ENCODE assay signal across 8 mouse cellular contexts in genomic region chr19:47936938-47937337, GRCm38 (mm10). TPM values are rescaled to one million over a fixed set of nuclear protein-coding genes. Genes with fewer than 3 reads are reported as not detected.
DNase-seq lines count a peak whose midpoint lies in the region; ATAC-seq and TF ChIP-seq lines count a peak whose summit lies in the region.

No protein-coding gene starts in this region.

- H3K4me3 ChIP-seq in liver, embryonic 11.5 days (ENCODE audit: low read depth, low read length), result no peak overlapping the region
- no peak overlapping the region for H3K4me3 ChIP-seq in liver, embryonic 14.5 days (ENCODE audit: insufficient read depth in 1 of 2, low read depth in 2 of 2, low read length in 2 of 2)
- no peak overlapping the region for H3K4me3 ChIP-seq in stomach, embryonic 14.5 days (ENCODE audit: low read depth, low read length)

- no peak overlapping the region for H3K9ac ChIP-seq in liver, embryonic 11.5 days (ENCODE audit: low read depth, low read length)
- H3K9ac ChIP-seq in liver, embryonic 14.5 days (replicated peaks), result no peak overlapping the region
- H3K9ac ChIP-seq in stomach, embryonic 14.5 days (replicated peaks; ENCODE audit: low read depth, low read length), result no peak overlapping the region

- no peaks in the 10 kb centered on the region for H3K36me3 ChIP-seq in liver, embryonic 11.5 days (ENCODE audit: control insufficient read depth, insufficient read depth, low read length)
- H3K36me3 ChIP-seq in liver, embryonic 14.5 days (replicated peaks; ENCODE audit: control insufficient read depth, insufficient read depth, low read depth), result no peaks in the 10 kb centered on the region
- no peaks in the 10 kb centered on the region for H3K36me3 ChIP-seq in stomach, embryonic 14.5 days (ENCODE audit: control insufficient read depth, insufficient read depth, low read length)

- no peak for TF ChIP-seq EP300 in liver, embryonic 14.5 days (IDR thresholded peaks at IDR 0.05; ENCODE audit: low read depth)

- H3K4me1 ChIP-seq in liver, embryonic 11.5 days (replicated peaks; ENCODE audit: control insufficient read depth, insufficient read depth, low read length), result 0 out of 2 replicates have a peak, but pooled peaks cover 3% of the 10 kb centered on the region
- H3K4me1 ChIP-seq in liver, embryonic 14.5 days (replicated peaks; ENCODE audit: control insufficient read depth in 2 of 2, insufficient read depth in 2 of 2, low read length in 1 of 2), result no peaks in the 10 kb centered on the region; a peak in 1 of 4 replicates
- H3K4me1 ChIP-seq in stomach, embryonic 14.5 days (ENCODE audit: control insufficient read depth, insufficient read depth, low read length), result no peaks in the 10 kb centered on the region

- H3K9me3 ChIP-seq in liver, embryonic 11.5 days (ENCODE audit: control insufficient read depth, low read length), result no peaks in the 10 kb centered on the region
- no peaks in the 10 kb centered on the region for H3K9me3 ChIP-seq in liver, embryonic 14.5 days (ENCODE audit: control insufficient read depth, low read length)
- no peaks in the 10 kb centered on the region for H3K9me3 ChIP-seq in stomach, embryonic 14.5 days (ENCODE audit: control insufficient read depth, low read depth, low read length)

- ATAC-seq in liver, embryonic 11.5 days (replicated peaks; ENCODE audit: low FRiP score), result no peak
- ATAC-seq in granulocyte monocyte progenitor cell, adult 5-6 weeks (replicated peaks; ENCODE audit: poor library complexity, severe bottlenecking), result peak; percentile 63
- no peak for ATAC-seq in liver, embryonic 14.5 days (ENCODE audit: insufficient read depth)
- ATAC-seq in stomach, embryonic 14.5 days (ENCODE audit: insufficient number of reproducible peaks, insufficient read depth, low FRiP score, low read depth), result no peak
- no peak for ATAC-seq in inflammation-experienced regulatory T-cells, adult 6 months

- whole genome bisulfite sequencing in liver, embryonic 11.5 days, result 58% methylated on average over 9 of the region's 9 CpGs
- WGBS in liver, embryonic 14.5 days (ENCODE audit: insufficient replicate concordance), result 32% methylated on average over 9 of the region's 9 CpGs
- WGBS in stomach, embryonic 14.5 days, result 69% methylated on average over 9 of the region's 9 CpGs

- H3K27me3 ChIP-seq in liver, embryonic 11.5 days (replicated peaks; ENCODE audit: control insufficient read depth, insufficient read depth, low read length), result peaks cover 15% of the 10 kb centered on the region
- H3K27me3 ChIP-seq in liver, embryonic 14.5 days (ENCODE audit: control insufficient read depth, insufficient read depth, low read length), result peaks cover 14% of the 10 kb centered on the region
- H3K27me3 ChIP-seq in stomach, embryonic 14.5 days (ENCODE audit: control insufficient read depth, insufficient read depth, low read length), result no peaks in the 10 kb centered on the region; the same call in 1 of the 2 replicates

- peak overlapping the region; percentile 70 for H3K4me2 ChIP-seq in liver, embryonic 11.5 days
- H3K4me2 ChIP-seq in liver, embryonic 14.5 days (ENCODE audit: low read depth), result peak overlapping the region; percentile 40
- peak overlapping the region; percentile 46 for H3K4me2 ChIP-seq in stomach, embryonic 14.5 days (replicated peaks; ENCODE audit: low read depth, low read length)

- TF ChIP-seq CTCF in liver, embryonic 14.5 days (IDR thresholded peaks at IDR 0.05; ENCODE audit: low read depth), result no peak

- H3K27ac ChIP-seq in liver, embryonic 11.5 days (ENCODE audit: low read depth, low read length), result no peak overlapping the region
- H3K27ac ChIP-seq in liver, embryonic 14.5 days, result no peak overlapping the region
- H3K27ac ChIP-seq in stomach, embryonic 14.5 days (ENCODE audit: low read length), result no peak overlapping the region

- DNase-seq in liver, embryonic 11.5 days (ENCODE audit: low spot score), result no peak
- DNase-seq in liver, result no peak
- no peak for DNase-seq in liver, embryonic 14.5 days (ENCODE audit: low read depth in 3 of 3, low spot score in 3 of 3)
- DNase-seq in left cerebral cortex, adult 9 months (ENCODE audit: low spot score in 2 of 2), result no peak
- no peak for DNase-seq in urinary bladder, postnatal 14 days (ENCODE audit: low spot score)

RNA-seq across cellular contexts. Expression of gene Cfap58, which starts 0.5 kb away (rescaled TPM):
- 0.04 TPM in 1 of 2 replicates, not detected in the other for polyA plus RNA-seq in liver, embryonic 11.5 days (2014; fragmentation: Nextera tagmentation; extraction: Ambion mirVana)
- total RNA-seq in granulocyte monocyte progenitor cell, adult 5-6 weeks (2014; fragmentation: Nextera tagmentation), result not detected in 2 replicates
- total RNA-seq in granulocyte monocyte progenitor cell, adult 5-6 weeks (2017), result not detected in 2 replicates
- not detected in 2 replicates for polyA plus RNA-seq in liver, embryonic 14.5 days (2012; rRNA removed)
- polyA plus RNA-seq in liver, embryonic 14.5 days (2014; fragmentation: Nextera tagmentation; extraction: Ambion mirVana), result not detected in 2 replicates
- not detected in 2 replicates for polyA plus RNA-seq in stomach, embryonic 14.5 days (2014; fragmentation: Nextera tagmentation; extraction: Ambion mirVana)
- not detected for polyA plus RNA-seq in inflammation-experienced regulatory T-cells, adult 6 months (2017; shearing (Covaris generic))

RNA-seq across cellular contexts. Expression of gene Itprip, which starts 17.8 kb away (rescaled TPM):
- 9.2 and 9.8 TPM in 2 replicates for polyA plus RNA-seq in liver, embryonic 11.5 days (2014; fragmentation: Nextera tagmentation; extraction: Ambion mirVana)
- 18.2 and 19.1 TPM in 2 replicates for total RNA-seq in granulocyte monocyte progenitor cell, adult 5-6 weeks (2014; fragmentation: Nextera tagmentation)
- 15.8 and 16.7 TPM in 2 replicates for total RNA-seq in granulocyte monocyte progenitor cell, adult 5-6 weeks (2017)
- polyA plus RNA-seq in liver, embryonic 14.5 days (2012; rRNA removed), result 1.9 and 2.0 TPM in 2 replicates
- 2.2 and 2.5 TPM in 2 replicates for polyA plus RNA-seq in liver, embryonic 14.5 days (2014; fragmentation: Nextera tagmentation; extraction: Ambion mirVana)
- polyA plus RNA-seq in stomach, embryonic 14.5 days (2014; fragmentation: Nextera tagmentation; extraction: Ambion mirVana), result 9.3 and 11.0 TPM in 2 replicates
- 10 to 100 TPM in 1 of 3 experiments, 1 to 10 TPM in 2; 7.8 to 10.4 (median 8.0) TPM for polyA plus RNA-seq in inflammation-experienced regulatory T-cells, adult 6 months (2017; shearing (Covaris generic))

RNA-seq across cellular contexts. Expression of gene Cfap43, which starts 17.9 kb away (rescaled TPM):
- 0.04 TPM in 1 of 2 replicates, not detected in the other for polyA plus RNA-seq in liver, embryonic 11.5 days (2014; fragmentation: Nextera tagmentation; extraction: Ambion mirVana)
- total RNA-seq in granulocyte monocyte progenitor cell, adult 5-6 weeks (2014; fragmentation: Nextera tagmentation), result not detected in 2 replicates
- total RNA-seq in granulocyte monocyte progenitor cell, adult 5-6 weeks (2017), result 0.05 TPM in 1 of 2 replicates, not detected in the other
- polyA plus RNA-seq in liver, embryonic 14.5 days (2012; rRNA removed), result 0.01 TPM in 1 of 2 replicates, not detected in the other
- 0.05 TPM in 1 of 2 replicates, not detected in the other for polyA plus RNA-seq in liver, embryonic 14.5 days (2014; fragmentation: Nextera tagmentation; extraction: Ambion mirVana)
- polyA plus RNA-seq in stomach, embryonic 14.5 days (2014; fragmentation: Nextera tagmentation; extraction: Ambion mirVana), result 0.21 and 0.97 TPM in 2 replicates
- under 1 TPM; 0.34 to 0.48 (median 0.38) TPM for polyA plus RNA-seq in inflammation-experienced regulatory T-cells, adult 6 months (2017; shearing (Covaris generic))
